Mouse (Mus musculus) liver, adult 2 months (tissue): ENCODE data around the gene Cyth2. TPM values are rescaled to one million over a fixed set of nuclear protein-coding genes. Genes with fewer than 3 reads are reported as not detected.

Experiments
- DNase-seq: peaks from one replicate; pipeline ENCODE4 v3.0.0-alpha.2; 2011; ENCODE audit warnings: low read depth, low spot score; ENCODE audit errors: extremely low read depth
- H3K27ac ChIP-seq: fragments of 200-500 bp; replicated peaks from 2 replicates; pipeline ENCODE4 v1.5.1; 2012; ENCODE audit warnings: low read depth, mild to moderate bottlenecking, control low read depth, inconsistent platforms, low read length; ENCODE audit not compliant: insufficient read depth
- H3K27me3 ChIP-seq: fragments of 200-500 bp; 2 replicates; pipeline ENCODE4 v1.6.1; 2012; ENCODE audit warnings: mild to moderate bottlenecking, moderate library complexity, low read length, inconsistent platforms; ENCODE audit not compliant: control insufficient read depth, insufficient read depth
- H3K36me3 ChIP-seq: fragments of 200-500 bp; 2 replicates; pipeline ENCODE4 v1.6.1; 2012; ENCODE audit warnings: low read length, inconsistent platforms; ENCODE audit not compliant: control insufficient read depth, insufficient read depth
- H3K4me1 ChIP-seq: fragments of 200-500 bp; 2 replicates; pipeline ENCODE4 v1.6.1; 2011; ENCODE audit warnings: low read length; ENCODE audit not compliant: control insufficient read depth, insufficient read depth
- H3K4me3 ChIP-seq: fragments of 200-500 bp; 2 replicates; pipeline ENCODE4 v1.5.1; 2011; ENCODE audit warnings: low read depth, mild to moderate bottlenecking, control low read depth, low read length, moderate library complexity; ENCODE audit not compliant: insufficient read depth
- H3K79me2 ChIP-seq: fragments of 200-500 bp; 2 replicates; pipeline ENCODE4 v1.6.1; 2012; ENCODE audit warnings: inconsistent platforms, mild to moderate bottlenecking, low read length, moderate library complexity; ENCODE audit not compliant: control insufficient read depth, insufficient read depth
- H3K9ac ChIP-seq: fragments of 200-500 bp; 2 replicates; pipeline ENCODE4 v1.6.1; 2012; ENCODE audit warnings: low read depth, mild to moderate bottlenecking, control low read depth, inconsistent platforms, low read length
- CTCF ChIP-seq: fragments of 200-500 bp; IDR thresholded peaks from 2 replicates; pipeline ENCODE4 v1.5.1; 2011; ENCODE audit warnings: low read depth, low read length, control low read depth
- POLR2A ChIP-seq: fragments of 200-500 bp; IDR thresholded peaks from 2 replicates; pipeline ENCODE4 v1.6.1; 2011; ENCODE audit warnings: low read length, control low read depth; ENCODE audit not compliant: insufficient read depth; ENCODE audit errors: extremely low read depth
- WGBS: fragments of 180-500 bp; shearing (Covaris S2); methylation state at CpG from one replicate; pipeline ENCODE4 v1.1.7; 2018; 5-methylcytosine and 5-hydroxymethylcytosine counted together
- polyA plus RNA-seq: library from polyadenylated mRNA; depleted of rRNA; stranded (reverse); fragments of >200 nt; gene quantifications from 2 replicates; pipeline ENCODE4 v1.2.3, GENCODE M21; 2012
- total RNA-seq: library from RNA; depleted of rRNA; stranded (reverse); fragments of >200 nt; gene quantifications from 2 replicates; pipeline ENCODE4 v1.2.3, GENCODE M21; 2014

The Cyth2 gene
- total and polyA plus RNA-seq, 2 experiments, result 14.2 to 20.9 TPM

DNA sequence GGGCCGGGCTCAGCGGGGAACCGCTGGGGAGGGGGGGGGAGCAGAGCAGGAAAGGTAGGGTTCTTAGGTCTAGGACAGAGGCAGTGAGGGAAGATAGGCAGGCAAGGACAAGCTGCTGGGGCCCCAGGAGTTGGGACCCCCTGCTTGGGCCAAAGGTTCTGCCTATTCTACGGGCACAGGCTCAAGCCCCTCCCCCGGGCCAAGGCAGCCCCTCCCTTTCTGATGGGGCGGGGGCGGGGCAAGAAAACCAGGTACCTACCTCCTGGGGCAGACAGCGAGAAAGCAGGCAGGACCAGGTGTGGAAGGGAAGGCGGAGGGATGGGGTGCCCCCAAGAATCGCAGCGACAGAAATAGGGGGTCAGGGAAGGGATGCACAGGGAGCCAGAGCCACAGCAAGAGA is 5.9 kb downstream of the Cyth2 start:
- peaks cover 5% of the 10 kb centered on the region for H3K4me1 ChIP-seq
- TF ChIP-seq POLR2A (no peak), CTCF (no peak)
- WGBS, result 82% methylated on average over 11 of the region's 11 CpGs

DNA sequence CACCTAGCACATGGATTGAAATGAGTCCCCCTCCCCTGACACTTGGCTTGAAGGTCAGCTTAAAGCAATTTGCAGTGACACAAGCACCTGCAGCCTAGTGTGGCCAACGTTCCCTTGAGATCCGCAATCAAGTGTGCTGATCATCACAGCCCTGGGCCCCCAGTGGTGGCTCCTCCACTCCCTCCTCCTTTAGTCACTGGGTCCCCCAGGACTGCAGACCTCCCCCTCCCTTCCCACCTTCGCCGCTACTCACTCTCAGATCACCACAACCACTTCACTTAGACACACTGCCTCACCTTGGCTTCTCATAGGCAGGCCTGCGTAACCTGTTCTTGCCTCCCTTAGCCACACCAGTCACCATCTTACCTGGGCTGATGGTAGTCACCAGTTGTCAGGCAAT is 8.4 kb downstream of the Cyth2 start:
- Histone ChIP-seq H3K4me3 (no peak overlapping the region), H3K27me3 (no peaks in the 10 kb centered on the region), H3K79me2 (no peaks in the 10 kb centered on the region), H3K27ac (no peak overlapping the region), H3K4me1 (0 out of 2 replicates have a peak, but pooled peaks cover 3% of the 10 kb centered on the region), H3K9ac (no peak overlapping the region), H3K36me3 (peaks cover 18% of the 10 kb centered on the region)
- no peak for TF ChIP-seq CTCF
- TF ChIP-seq POLR2A, result no peak
- 69% methylated on average over 5 of the region's 5 CpGs for WGBS
- DNase-seq, result no peak

More for the DNA sequence above, 5.9 kb downstream of the Cyth2 start:
- DNase-seq, result no peak
- Histone ChIP-seq H3K79me2 (peaks cover 2% of the 10 kb centered on the region; the same call in 1 of the 2 replicates), H3K36me3 (peaks cover 28% of the 10 kb centered on the region), H3K27me3 (no peaks in the 10 kb centered on the region), H3K4me3 (no peak overlapping the region), H3K27ac (no peak overlapping the region), H3K9ac (no peak overlapping the region)

DNA sequence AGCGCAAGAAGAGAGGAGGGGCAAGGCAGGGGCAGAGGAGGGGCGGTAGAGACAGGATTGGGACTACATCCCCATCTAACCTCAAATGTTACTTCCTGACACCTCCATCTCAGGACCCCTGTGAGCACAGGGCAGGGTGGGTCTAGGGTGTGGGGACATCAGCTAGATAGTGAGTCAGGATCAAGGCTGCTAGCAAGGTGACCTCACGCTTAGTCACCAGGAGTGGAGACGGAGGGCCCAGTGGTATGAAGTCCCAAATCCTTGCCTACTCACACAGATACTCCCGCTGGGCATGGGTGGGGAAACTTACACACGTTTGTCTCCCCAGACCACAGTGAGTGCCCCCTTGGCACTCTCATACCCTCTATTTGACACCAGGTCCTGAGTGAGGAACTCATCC is 11.8 kb downstream of the Cyth2 start:
- H3K4me1 ChIP-seq, result peaks cover 3% of the 10 kb centered on the region; the same call in 1 of the 2 replicates
- no peaks in the 10 kb centered on the region for H3K79me2 ChIP-seq
- peaks cover 8% of the 10 kb centered on the region; the same call in 1 of the 2 replicates for H3K27me3 ChIP-seq
- no peak overlapping the region for H3K27ac ChIP-seq
- no peak overlapping the region for H3K4me3 ChIP-seq
- H3K9ac ChIP-seq, result no peak overlapping the region
- no peak for TF ChIP-seq CTCF
- TF ChIP-seq POLR2A, result no peak
- no peak for DNase-seq
- 90% methylated on average over 6 of the region's 6 CpGs for WGBS
- H3K36me3 ChIP-seq, result peaks cover 2% of the 10 kb centered on the region; the same call in 1 of the 2 replicates

DNA sequence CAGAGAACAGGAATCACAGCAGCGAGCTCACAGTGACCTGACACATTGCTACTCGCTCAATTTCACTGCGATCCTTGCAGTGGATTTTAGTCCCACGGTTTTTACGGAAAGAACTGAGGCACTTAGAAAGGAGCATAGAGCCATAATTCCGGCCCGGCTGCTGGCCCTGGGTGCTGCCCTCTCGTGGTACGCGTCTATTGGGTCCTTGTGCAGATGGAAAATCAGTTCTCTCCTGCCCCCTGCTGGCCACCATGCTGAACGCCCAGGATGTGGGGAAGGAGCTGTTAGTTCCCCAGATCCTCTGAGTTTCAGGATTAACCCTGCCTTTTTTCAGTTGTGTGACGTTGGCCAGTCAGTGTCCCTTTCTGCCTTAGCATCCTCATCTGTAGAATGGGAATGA is 13.0 kb downstream of the Cyth2 start:
- 1% methylated on average over 12 of the region's 12 CpGs for WGBS
- Histone ChIP-seq H3K9ac (no peak overlapping the region), H3K27me3 (peaks cover 8% of the 10 kb centered on the region; the same call in 1 of the 2 replicates), H3K4me1 (peaks cover 3% of the 10 kb centered on the region; the same call in 1 of the 2 replicates), H3K79me2 (no peaks in the 10 kb centered on the region), H3K4me3 (no peak overlapping the region; the same call in 1 of the 2 replicates), H3K36me3 (no peaks in the 10 kb centered on the region), H3K27ac (no peak overlapping the region)
- no peak for TF ChIP-seq POLR2A
- TF ChIP-seq CTCF, result peak; percentile 100
- DNase-seq, result peak; percentile 74

DNA sequence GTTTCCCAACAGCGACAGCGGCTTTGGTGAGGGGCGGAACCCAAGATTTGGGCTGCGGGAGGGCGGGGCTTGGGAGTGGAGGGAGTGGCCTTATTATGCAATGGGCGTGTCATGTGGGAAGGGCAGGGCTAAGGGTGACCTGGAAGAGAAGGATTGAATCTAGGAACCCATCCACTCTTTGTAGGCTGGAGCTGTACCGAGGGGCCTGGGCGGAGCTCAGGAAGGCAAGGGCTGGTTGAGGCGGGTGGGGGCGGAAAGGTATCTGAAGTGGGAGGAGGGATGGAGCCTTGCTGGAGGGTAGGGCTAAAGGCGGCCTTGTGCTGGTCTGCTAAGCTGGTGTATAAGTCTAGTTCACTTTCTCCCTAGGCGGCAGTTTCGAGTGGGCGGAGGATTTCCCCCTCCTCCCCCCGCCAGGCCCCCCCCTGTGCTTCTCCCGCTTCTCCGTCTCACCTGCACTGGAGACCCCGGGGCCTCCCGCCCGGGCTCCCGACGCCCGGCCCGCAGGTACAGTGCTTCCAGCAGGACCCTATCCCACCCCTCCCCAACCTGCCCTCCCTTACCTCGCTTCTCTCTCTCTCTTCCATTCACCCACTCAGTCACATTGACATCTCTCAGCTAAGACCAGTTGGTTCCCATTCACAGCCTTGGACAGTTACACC is 13.7 kb downstream of the Cyth2 start:
- peak; percentile 60 for DNase-seq
- TF ChIP-seq CTCF (no peak), POLR2A (no peak)
- Histone ChIP-seq H3K27me3 (peaks cover 8% of the 10 kb centered on the region; the same call in 1 of the 2 replicates), H3K4me1 (peaks cover 3% of the 10 kb centered on the region; the same call in 1 of the 2 replicates), H3K79me2 (no peaks in the 10 kb centered on the region), H3K9ac (no peak overlapping the region), H3K27ac (no peak overlapping the region), H3K36me3 (no peaks in the 10 kb centered on the region), H3K4me3 (peak overlapping the region; percentile 36; the same call in 1 of the 2 replicates)
- WGBS, result 17% methylated on average over 22 of the region's 25 CpGs

DNA sequence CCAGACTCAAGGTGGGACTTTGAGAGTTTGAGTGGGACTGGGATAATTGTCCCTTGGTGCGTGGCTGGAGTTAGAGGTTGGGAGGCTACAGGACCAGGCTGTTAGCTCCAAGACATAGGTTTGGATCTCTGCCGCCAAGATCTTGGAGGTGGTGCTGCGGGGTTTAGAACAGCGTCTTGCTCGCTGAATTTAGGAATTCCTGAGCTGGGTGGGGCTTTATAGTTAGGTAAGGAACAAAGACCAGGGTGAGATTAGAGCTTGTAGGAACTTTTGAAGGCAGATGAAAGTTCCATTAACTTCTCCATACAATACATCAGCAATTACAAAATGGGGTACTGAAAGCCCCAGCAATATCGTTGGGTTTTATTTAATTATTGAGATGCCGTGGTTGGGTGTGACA is 14.4 kb downstream of the Cyth2 start:
- 47% methylated on average over 7 of the region's 7 CpGs for whole genome bisulfite sequencing
- Histone ChIP-seq H3K36me3 (no peaks in the 10 kb centered on the region), H3K27ac (no peak overlapping the region), H3K27me3 (peaks cover 8% of the 10 kb centered on the region; the same call in 1 of the 2 replicates), H3K9ac (no peak overlapping the region), H3K79me2 (no peaks in the 10 kb centered on the region), H3K4me1 (peaks cover 3% of the 10 kb centered on the region; the same call in 1 of the 2 replicates), H3K4me3 (no peak overlapping the region)
- no peak for TF ChIP-seq CTCF
- TF ChIP-seq POLR2A, result no peak
- DNase-seq, result no peak
